Mouse (Mus musculus) stomach, postnatal 0 days (tissue): ENCODE results near the gene Pabpc4.

Experiments used
- CTCF ChIP-seq: IDR thresholded peaks from 2 replicates; pipeline ENCODE4 v1.5.1; 2016; ENCODE audit warnings: antibody characterized with exemption, low read depth, mild to moderate bottlenecking, moderate library complexity
- EP300 ChIP-seq: optimal IDR thresholded peaks from 2 replicates; pipeline ENCODE3; 2016; ENCODE audit warnings: antibody characterized with exemption

DNA sequence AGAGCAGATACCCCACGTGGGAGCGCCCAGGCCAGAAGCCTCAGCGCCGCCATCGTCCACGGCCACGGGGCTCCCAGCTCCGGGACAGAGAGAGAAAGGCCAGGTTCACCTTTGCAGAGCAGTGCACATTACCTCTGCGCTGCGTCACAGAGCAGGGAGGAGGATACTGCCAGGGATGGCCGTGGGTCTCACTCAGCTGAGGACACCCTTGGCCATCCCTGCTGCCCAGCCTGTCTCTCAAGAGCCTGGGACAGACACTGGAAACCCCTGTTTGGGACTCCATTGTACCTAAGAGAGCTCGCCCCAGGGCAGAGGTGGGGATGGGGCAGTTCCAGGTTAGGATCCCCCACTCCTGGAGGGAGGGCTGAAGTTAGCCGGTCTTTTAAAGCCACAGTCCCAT, 61.4 kb downstream of the Pabpc4 start, which contains the start of gene Oxct2a:
- TF ChIP-seq CTCF: no peak
- no peak for TF ChIP-seq EP300
